Mouse (Mus musculus) ES-Bruce4 (cell line): ENCODE data around the gene Eif3b. TPM values are rescaled to one million over a fixed set of nuclear protein-coding genes. Genes with fewer than 3 reads are reported as not detected.

ENCODE experiments used
- H3K27ac ChIP-seq: 2 replicates; pipeline ENCODE4 v1.5.1; 2012; ENCODE audit warnings: low read length, inconsistent platforms; ENCODE audit not compliant: insufficient read depth
- H3K27me3 ChIP-seq: 2 replicates; pipeline ENCODE4 v1.6.1; 2012; ENCODE audit warnings: mild to moderate bottlenecking, low read length, inconsistent platforms; ENCODE audit not compliant: control insufficient read depth, poor library complexity, insufficient read depth, severe bottlenecking
- H3K36me3 ChIP-seq: 2 replicates; pipeline ENCODE4 v1.6.1; 2012; ENCODE audit warnings: inconsistent platforms, mild to moderate bottlenecking, low read length, moderate library complexity; ENCODE audit not compliant: control insufficient read depth, poor library complexity, insufficient read depth, severe bottlenecking
- H3K4me1 ChIP-seq: one replicate; pipeline ENCODE4 v1.8.1; 2011; ENCODE audit warnings: low read length; ENCODE audit not compliant: control insufficient read depth, insufficient read depth
- H3K4me3 ChIP-seq: 2 replicates; pipeline ENCODE4 v1.5.1; 2011; ENCODE audit warnings: low read depth, mild to moderate bottlenecking, low read length
- H3K9ac ChIP-seq: 2 replicates; pipeline ENCODE4 v1.6.1; 2012; ENCODE audit warnings: low read depth, mild to moderate bottlenecking, inconsistent platforms; ENCODE audit not compliant: poor library complexity, severe bottlenecking
- H3K9me3 ChIP-seq: replicated peaks from 2 replicates; pipeline ENCODE4 v1.6.1; 2012; ENCODE audit warnings: mild to moderate bottlenecking, low read length, inconsistent platforms; ENCODE audit not compliant: control insufficient read depth, poor library complexity, insufficient read depth, severe bottlenecking
- CTCF ChIP-seq: IDR thresholded peaks from one replicate; pipeline ENCODE4 v1.8.1; 2011; ENCODE audit warnings: low read depth, low read length
- EP300 ChIP-seq: IDR thresholded peaks from 2 replicates; pipeline ENCODE4 v1.6.1; 2011; ENCODE audit warnings: low read depth, low read length; ENCODE audit not compliant: insufficient read depth
- POLR2A ChIP-seq: IDR thresholded peaks from one replicate; pipeline ENCODE4 v1.8.1; 2011; ENCODE audit warnings: low read length; ENCODE audit not compliant: insufficient read depth
- polyA plus RNA-seq: library from polyadenylated mRNA; stranded (reverse); fragments of >200 nt; gene quantifications from 2 replicates; pipeline ENCODE4 v1.2.4, GENCODE M21; 2011; ENCODE audit warnings: low read depth; ENCODE audit not compliant: missing spikeins, insufficient read depth, insufficient read length

Gene Eif3b
- polyA plus RNA-seq, 1 experiment: 283 TPM

- TF ChIP-seq EP300 (no peak), CTCF (no peak), POLR2A (no peak)
- Histone ChIP-seq H3K27me3 (no peaks in the 10 kb centered on the region), H3K4me1 (no peaks in the 10 kb centered on the region), H3K9ac (no peak overlapping the region), H3K27ac (no peak overlapping the region), H3K9me3 (no peaks in the 10 kb centered on the region), H3K36me3 (no peaks in the 10 kb centered on the region), H3K4me3 (no peak overlapping the region)
Observed at GRCm38 (mm10) chr5:140391435-140391834, 27.7 kb upstream of the Eif3b start.

- Histone ChIP-seq H3K36me3 (no peaks in the 10 kb centered on the region), H3K4me3 (no peak overlapping the region), H3K9me3 (no peaks in the 10 kb centered on the region), H3K27ac (no peak overlapping the region), H3K27me3 (no peaks in the 10 kb centered on the region), H3K4me1 (no peaks in the 10 kb centered on the region), H3K9ac (no peak overlapping the region)
- no peak for TF ChIP-seq EP300
- no peak for TF ChIP-seq POLR2A
- no peak for TF ChIP-seq CTCF
Observed at GRCm38 (mm10) chr5:140391981-140392380, 27.1 kb upstream of the Eif3b start.

- no peak for TF ChIP-seq CTCF
- no peak for TF ChIP-seq EP300
- no peak for TF ChIP-seq POLR2A
- Histone ChIP-seq H3K9ac (no peak overlapping the region), H3K4me3 (no peak overlapping the region), H3K27ac (no peak overlapping the region), H3K36me3 (no peaks in the 10 kb centered on the region), H3K9me3 (no peaks in the 10 kb centered on the region), H3K4me1 (no peaks in the 10 kb centered on the region), H3K27me3 (no peaks in the 10 kb centered on the region)
Observed at GRCm38 (mm10) chr5:140392701-140393100, 26.4 kb upstream of the Eif3b start.

GRCm38 (mm10) chr5:140396166-140396940 lies 22.8 kb upstream of the Eif3b start:
- no peaks in the 10 kb centered on the region for H3K9me3 ChIP-seq
- H3K27me3 ChIP-seq: no peaks in the 10 kb centered on the region
- no peak overlapping the region for H3K27ac ChIP-seq
- H3K4me1 ChIP-seq: no peaks in the 10 kb centered on the region
- no peaks in the 10 kb centered on the region for H3K36me3 ChIP-seq
- no peak overlapping the region for H3K4me3 ChIP-seq
- no peak overlapping the region for H3K9ac ChIP-seq
- TF ChIP-seq EP300: no peak
- TF ChIP-seq CTCF: peak; percentile 60

- H3K9me3 ChIP-seq: no peaks in the 10 kb centered on the region
- no peaks in the 10 kb centered on the region for H3K4me1 ChIP-seq
- H3K36me3 ChIP-seq: no peaks in the 10 kb centered on the region
- TF ChIP-seq EP300: no peak
- no peak for TF ChIP-seq POLR2A
- no peak for TF ChIP-seq CTCF
- no peaks in the 10 kb centered on the region for H3K27me3 ChIP-seq
- no peak overlapping the region for H3K9ac ChIP-seq
- no peak overlapping the region for H3K4me3 ChIP-seq
- H3K27ac ChIP-seq: no peak overlapping the region
Observed at GRCm38 (mm10) chr5:140402640-140403270, 16.4 kb upstream of the Eif3b start.

- H3K9ac ChIP-seq: no peak overlapping the region
- no peaks in the 10 kb centered on the region for H3K36me3 ChIP-seq
- no peak overlapping the region for H3K4me3 ChIP-seq
- no peaks in the 10 kb centered on the region for H3K4me1 ChIP-seq
- no peaks in the 10 kb centered on the region for H3K27me3 ChIP-seq
- no peak overlapping the region for H3K27ac ChIP-seq
- TF ChIP-seq EP300 (no peak), POLR2A (no peak), CTCF (no peak)
- H3K9me3 ChIP-seq: no peaks in the 10 kb centered on the region
Observed at GRCm38 (mm10) chr5:140405126-140405525, 14.0 kb upstream of the Eif3b start.
